Comparison of ENCODE assay signal across 18 mouse cellular contexts in the genomic region with DNA sequence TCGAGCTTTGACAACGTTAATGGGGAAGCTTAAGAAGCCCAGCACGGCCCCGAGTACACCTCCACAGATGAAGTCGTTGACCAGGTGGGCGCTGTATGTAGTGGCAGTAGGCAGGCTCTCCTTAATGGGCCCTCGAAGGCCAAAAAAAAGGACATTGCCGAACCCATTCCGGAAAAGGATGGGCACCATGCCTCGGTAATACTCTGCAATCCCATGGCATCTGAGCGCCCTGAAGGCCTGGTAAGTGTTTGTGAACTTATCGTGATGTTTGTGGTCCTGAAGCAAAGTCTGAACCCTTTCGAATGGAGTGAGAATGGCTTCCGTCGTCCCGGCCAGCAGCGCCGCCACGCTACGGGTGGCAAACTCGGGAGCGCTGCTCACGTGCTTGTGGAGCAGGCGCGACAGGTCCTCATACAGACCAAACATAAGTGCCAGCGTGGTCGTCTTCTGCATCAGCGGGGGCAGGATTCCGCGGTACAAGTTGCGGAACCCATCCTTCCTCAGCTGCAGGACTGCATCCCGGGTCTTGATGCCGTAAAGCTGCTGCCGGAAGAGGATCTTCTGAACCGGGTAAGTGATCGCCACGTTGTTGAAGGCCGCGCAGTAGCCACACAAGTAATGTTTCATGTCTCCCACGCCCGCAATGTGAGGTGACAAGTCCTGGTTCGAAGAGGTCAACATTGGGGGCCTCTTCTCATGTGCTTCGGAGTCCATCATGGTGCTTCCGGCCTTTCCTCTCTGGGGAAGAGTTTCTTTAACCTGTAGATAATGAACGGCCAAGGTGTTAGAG.
"Had no signal": no experiment of that assay in that cellular context is flagged by ENCODE, and none has a peak within 500 bp of the region (broad histone marks: within the 10 kb centered on the region; RNA-seq: fewer than 3 reads in every experiment).

No protein-coding gene starts in this region.

- H3K4me3 ChIP-seq: midbrain, embryonic 10.5 days; midbrain, embryonic 12.5 days; myocyte; neural tube, embryonic 13.5 days; neural tube, embryonic 15.5 days had no signal

- H3K9me3 ChIP-seq: midbrain, embryonic 10.5 days; midbrain, embryonic 12.5 days; neural tube, embryonic 13.5 days; neural tube, embryonic 15.5 days had no signal

- DNase-seq: lung, adult 18-20 months; lung, embryonic 14.5 days; lung, postnatal 10 days; lung, postnatal 4 days; midbrain, embryonic 14.5 days; retina, postnatal 1 day; right cerebral cortex, adult 18-20 months; right cerebral cortex, postnatal 25 days; right cerebral cortex, postnatal 4 days; spleen, adult 18-20 months; thymus, adult 18-20 months; thymus, postnatal 14 days; thymus, postnatal 36 days had no signal

- H3K4me1 ChIP-seq: midbrain, embryonic 12.5 days had no signal

- H3K27ac ChIP-seq: midbrain, embryonic 10.5 days; midbrain, embryonic 12.5 days; neural tube, embryonic 13.5 days; neural tube, embryonic 15.5 days had no signal

- H3K9ac ChIP-seq: lung, embryonic 14.5 days; midbrain, embryonic 12.5 days; neural tube, embryonic 13.5 days; neural tube, embryonic 15.5 days had no signal
